Mouse (Mus musculus) ES-Bruce4 (cell line): Measurements from ENCODE around the gene Mpzl3.

Experiments used
- CTCF ChIP-seq: IDR thresholded peaks from one replicate; pipeline ENCODE4 v1.8.1; 2011; ENCODE audit warnings: low read depth, low read length
- EP300 ChIP-seq: IDR thresholded peaks from 2 replicates; pipeline ENCODE4 v1.6.1; 2011; ENCODE audit warnings: low read depth, low read length; ENCODE audit not compliant: insufficient read depth
- POLR2A ChIP-seq: IDR thresholded peaks from one replicate; pipeline ENCODE4 v1.8.1; 2011; ENCODE audit warnings: low read length; ENCODE audit not compliant: insufficient read depth

DNA sequence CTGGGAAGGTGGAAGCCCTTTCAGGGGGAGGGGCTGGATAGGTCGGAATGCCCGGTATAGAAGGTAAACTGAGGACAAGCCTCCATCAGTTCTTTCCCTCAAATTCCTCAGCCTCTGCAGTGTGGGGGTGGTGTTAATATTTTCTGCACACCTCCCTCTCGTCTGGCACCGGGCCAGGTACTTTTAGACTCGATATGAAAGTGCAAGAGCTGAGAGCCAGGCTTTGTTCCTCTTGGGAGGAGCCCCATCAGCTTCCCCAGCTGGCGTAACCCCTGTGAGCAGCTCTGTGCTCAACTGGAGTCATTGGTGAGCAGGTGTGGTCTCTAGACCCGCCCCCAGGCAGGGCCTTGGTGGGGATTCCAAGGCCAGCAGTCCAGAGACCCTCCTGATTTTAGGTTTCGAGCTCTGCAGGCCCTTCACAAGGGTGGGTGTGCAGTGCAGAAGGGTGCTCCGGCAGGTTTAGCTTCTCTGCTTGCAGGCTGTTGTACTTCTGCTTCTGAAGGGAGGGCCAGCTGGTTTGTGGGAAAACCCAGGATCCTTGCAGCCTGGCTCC is 67.3 kb downstream of the Mpzl3 start:
- TF ChIP-seq EP300 (no peak), POLR2A (no peak), CTCF (no peak)
